In genomic region chr12:80285890-80286289, GRCm38 (mm10) we compare ENCODE assay signal across 28 mouse cellular contexts. TPM values are rescaled to one million over a fixed set of nuclear protein-coding genes. Genes with fewer than 3 reads are reported as not detected.
DNase-seq lines count a peak whose midpoint lies in the region; TF ChIP-seq lines count a peak whose summit lies in the region.
"Had no signal": no experiment of that assay in that cellular context is flagged by ENCODE, and none has a peak within 500 bp of the region (broad histone marks: within the 10 kb centered on the region; RNA-seq: fewer than 3 reads in every experiment).

No protein-coding gene starts in this region.

- no peak overlapping the region for H3K27ac ChIP-seq in MEL (ENCODE audit: control insufficient read depth, low read depth, low read length)
- H3K27ac ChIP-seq: forebrain, embryonic 13.5 days; heart, embryonic 10.5 days; heart, embryonic 15.5 days; hindbrain, embryonic 13.5 days; layer of hippocampus, adult 2 months; left cerebral cortex, adult 2 months; limb, embryonic 13.5 days; lung, embryonic 15.5 days; midbrain, embryonic 13.5 days; stomach, postnatal 0 days had no signal

- no peak overlapping the region for H3K4me3 ChIP-seq in MEL (ENCODE audit: control insufficient read depth in 1 of 2, insufficient read depth in 1 of 2, low read depth in 2 of 2, low read length in 2 of 2)
- H3K4me3 ChIP-seq: forebrain, embryonic 13.5 days; heart, embryonic 10.5 days; heart, embryonic 15.5 days; hindbrain, embryonic 13.5 days; layer of hippocampus, adult 2 months; left cerebral cortex, adult 2 months; limb, embryonic 13.5 days; lung, embryonic 15.5 days; megakaryocyte, embryonic 14.5 days; midbrain, embryonic 13.5 days had no signal

- no peak for TF ChIP-seq CTCF in MEL (IDR thresholded peaks at IDR 0.05 in 2 of 3, conservative IDR thresholded peaks at IDR 0.05 in 1 of 3; ENCODE audit: control insufficient read depth in 1 of 3, insufficient read depth in 1 of 3, low read depth in 2 of 3, low read length in 3 of 3, poor library complexity in 1 of 3, severe bottlenecking in 1 of 3)

- H3K4me1 ChIP-seq in MEL (ENCODE audit: control insufficient read depth in 1 of 2, insufficient read depth in 2 of 2, low read length in 2 of 2) = peaks cover 10 to 16% of the 10 kb centered on the region in 2 experiments
- H3K4me1 ChIP-seq: forebrain, embryonic 13.5 days; hindbrain, embryonic 13.5 days; lung, embryonic 15.5 days; midbrain, embryonic 13.5 days had no signal

- no peak for TF ChIP-seq POLR2A in MEL (IDR thresholded peaks at IDR 0.05; ENCODE audit: control insufficient read depth in 1 of 2, insufficient read depth in 1 of 2, low read depth in 1 of 2, low read length in 2 of 2, poor library complexity in 1 of 2)

- no peak for TF ChIP-seq RAD21 in MEL (IDR thresholded peaks at IDR 0.05; ENCODE audit: low read depth, low read length)

- H3K36me3 ChIP-seq in MEL (ENCODE audit: control insufficient read depth in 1 of 2, insufficient read depth in 2 of 2, low read length in 2 of 2) = peaks cover 0 to 6% of the 10 kb centered on the region in 2 experiments; a peak in 2 of 4 replicates
- H3K36me3 ChIP-seq in splenic B cell, adult 2 months (ENCODE audit: control insufficient read depth, insufficient read depth, low read length, poor library complexity, severe bottlenecking) = no peaks in the 10 kb centered on the region
- H3K36me3 ChIP-seq: heart, embryonic 10.5 days; heart, embryonic 15.5 days; hindbrain, embryonic 13.5 days; limb, embryonic 13.5 days; lung, embryonic 15.5 days; midbrain, embryonic 13.5 days had no signal

- peak; percentile 42 for DNase-seq in CD4-positive helper T cell, adult 2 months (ENCODE audit: low read depth, low spot score)
- peak; percentile 23 for DNase-seq in MEL (ENCODE audit: low read depth, low spot score)
- peak; percentile 32 for DNase-seq in induced T-regulatory cell, adult 2 months (ENCODE audit: low read depth)
- peak; percentile 13 for DNase-seq in splenic B cell, adult 2 months (ENCODE audit: low read depth, low spot score)
- no peak for DNase-seq in left cerebral cortex, postnatal 25 days (ENCODE audit: low spot score in 2 of 2)
- no peak for DNase-seq in gastrocnemius, postnatal 25 days
- DNase-seq in urinary bladder, adult 2 months (ENCODE audit: low spot score) = no peak
- DNase-seq: adrenal gland, postnatal 36 days; B cell, adult 2 months; cerebellum, adult 2 months; cerebellum, postnatal 25 days; gastrocnemius, postnatal 10 days; heart, adult 11 months; kidney, adult 11 months; kidney, postnatal 36 days; thymus, adult 18-20 months; thymus, postnatal 36 days had no signal

- TF ChIP-seq EP300 in MEL (IDR thresholded peaks at IDR 0.05; ENCODE audit: low read depth in 1 of 2, low read length in 2 of 2) = no peak

- intact Hi-C loops in left cerebral cortex, postnatal 25 days (cut with DNase I) = no loop called here

- no peaks in the 10 kb centered on the region for H3K27me3 ChIP-seq in MEL (ENCODE audit: control insufficient read depth in 1 of 2, insufficient read depth in 2 of 2, low read length in 2 of 2)
- no peaks in the 10 kb centered on the region for H3K27me3 ChIP-seq in splenic B cell, adult 2 months (ENCODE audit: control insufficient read depth, insufficient read depth, low read length, poor library complexity, severe bottlenecking)
- H3K27me3 ChIP-seq: forebrain, embryonic 13.5 days; heart, embryonic 15.5 days; hindbrain, embryonic 13.5 days; limb, embryonic 13.5 days; lung, embryonic 15.5 days; midbrain, embryonic 13.5 days had no signal

- no peaks in the 10 kb centered on the region for H3K9me3 ChIP-seq in MEL (replicated peaks; ENCODE audit: insufficient read depth, low read length)
- H3K9me3 ChIP-seq: forebrain, embryonic 13.5 days; heart, embryonic 10.5 days; heart, embryonic 15.5 days; hindbrain, embryonic 13.5 days; limb, embryonic 13.5 days; lung, embryonic 15.5 days; megakaryocyte, embryonic 14.5 days; midbrain, embryonic 13.5 days had no signal

- H3K9ac ChIP-seq in MEL (ENCODE audit: control insufficient read depth, low read depth, low read length, poor library complexity, severe bottlenecking) = no peak overlapping the region
- H3K9ac ChIP-seq: forebrain, embryonic 13.5 days; heart, embryonic 15.5 days; hindbrain, embryonic 13.5 days; limb, embryonic 13.5 days; lung, embryonic 15.5 days; midbrain, embryonic 13.5 days had no signal

- H3K79me2 ChIP-seq in MEL (ENCODE audit: control insufficient read depth, insufficient read depth, low read length, poor library complexity) = no peaks in the 10 kb centered on the region

TF ChIP-seq in MEL, 35 proteins besides CTCF, POLR2A, EP300 and RAD21:
- no peak for TF ChIP-seq ELF1 (IDR thresholded peaks at IDR 0.05; ENCODE audit: low read depth, low read length)
- no peak for TF ChIP-seq KAT2A (conservative IDR thresholded peaks at IDR 0.05; ENCODE audit: low read depth, low read length)
- TF ChIP-seq CHD2 (IDR thresholded peaks at IDR 0.05; ENCODE audit: low read length) = no peak
- no peak for TF ChIP-seq MEF2A (IDR thresholded peaks at IDR 0.05; ENCODE audit: extremely low read depth, insufficient replicate concordance, low read depth, low read length, poor library complexity, severe bottlenecking)
- TF ChIP-seq ZC3H11A (IDR thresholded peaks at IDR 0.05; ENCODE audit: low read depth, low read length) = no peak

RNA-seq across cellular contexts. Expression of gene Actn1, which starts 25.7 kb away (rescaled TPM):
- 7.8 and 8.8 TPM in 2 replicates for total RNA-seq in MEL (2012; rRNA removed)
- 10 to 100 TPM in 1 of 2 experiments, not detected in 1; 27.0 TPM for polyA plus RNA-seq in MEL (2012; ENCODE audit: insufficient read depth in 1 of 2, insufficient read length in 2 of 2, low read depth in 1 of 2, low replicate concordance in 2 of 2, missing spikeins in 1 of 2)
- total RNA-seq in left cerebral cortex, postnatal 25 days (2021) = 100 to 1,000 TPM; 131 to 146 TPM
- 10 to 100 TPM; 10.2 to 15.5 TPM for total RNA-seq in gastrocnemius, postnatal 25 days (2021)
- polyA plus RNA-seq in urinary bladder, adult 2 months (2012; rRNA removed) = 435 and 605 TPM in 2 replicates

Comparison
In these comparisons a context has a peak if more than half of its experiments do, and no peak if none do; other contexts are left out.
1. DNase-seq: peak in CD4-positive helper T cell, adult 2 months (single experiment), MEL (single experiment), induced T-regulatory cell, adult 2 months (single experiment) and splenic B cell, adult 2 months (single experiment); none in left cerebral cortex, postnatal 25 days (0 of 2), gastrocnemius, postnatal 25 days (single experiment) and urinary bladder, adult 2 months (single experiment).
2. RNA of gene Actn1, which starts 25.7 kb away (total RNA-seq): 131 to 146 TPM in left cerebral cortex, postnatal 25 days; 10.2 to 15.5 TPM in gastrocnemius, postnatal 25 days and 7.8 to 8.8 TPM in MEL; every median in the first group is over 4 times any median in the second.